Comparison of ENCODE assay signal across 23 mouse cellular contexts in genomic region chr10:33195919-33196318, GRCm38 (mm10).
A peak's percentile ranks its signal among the peaks of the same experiment; 100 is the strongest.
DNase-seq lines count a peak whose midpoint lies in the region; ATAC-seq and TF ChIP-seq lines count a peak whose summit lies in the region.
"Had no signal": no experiment of that assay in that cellular context is flagged by ENCODE, and none has a peak within 500 bp of the region (broad histone marks: within the 10 kb centered on the region; RNA-seq: fewer than 3 reads in every experiment).

No protein-coding gene starts in this region.

- no peaks in the 10 kb centered on the region for H3K9me3 ChIP-seq in intestine, embryonic 15.5 days
- H3K9me3 ChIP-seq: forebrain, embryonic 15.5 days; heart, embryonic 10.5 days; limb, embryonic 15.5 days had no signal

- H3ac ChIP-seq in C2C12 (ENCODE audit: control insufficient read depth, insufficient read length, low read depth): no peak overlapping the region

- H3K4me3 ChIP-seq in C2C12 (ENCODE audit: insufficient read depth, poor library complexity, severe bottlenecking): no peak overlapping the region
- no peak overlapping the region for H3K4me3 ChIP-seq in left cerebral cortex, adult 2 months
- H3K4me3 ChIP-seq in intestine, embryonic 15.5 days (replicated peaks): no peak overlapping the region
- H3K4me3 ChIP-seq: forebrain, embryonic 15.5 days; heart, embryonic 10.5 days; limb, embryonic 15.5 days had no signal

- H3K79me2 ChIP-seq in C2C12 (ENCODE audit: control insufficient read depth, insufficient read depth): no peaks in the 10 kb centered on the region

- intact Hi-C loops in left cerebral cortex, adult 2 months (cut with DNase I): no loop called here
- intact Hi-C loops in left cerebral cortex, postnatal 14 days (cut with DNase I): no loop called here

- DNase-seq in 3T3-L1 (ENCODE audit: low read depth, low spot score): peak; percentile 2
- DNase-seq in R1 (ENCODE audit: low read depth, low spot score): peak; percentile 86
- peak; percentile 4 for DNase-seq in embryo, embryonic 11.5 days (ENCODE audit: low read depth, low spot score)
- no peak for DNase-seq in left cerebral cortex, adult 2 months (ENCODE audit: extremely low spot score in 1 of 2, low spot score in 2 of 2)
- DNase-seq in left cerebral cortex, postnatal 14 days (ENCODE audit: low spot score in 2 of 2): no peak
- DNase-seq: adrenal gland, postnatal 25 days; cerebellum, adult 9-10 months; gastrocnemius, postnatal 10 days; kidney, adult 9 months; kidney, postnatal 36 days; layer of hippocampus, adult 9-11 months; left cerebral cortex, postnatal 4 days; lung, embryonic 14.5 days; lung, postnatal 4 days; thymus, postnatal 25 days had no signal

- H3K4me1 ChIP-seq in intestine, embryonic 15.5 days (replicated peaks): no peaks in the 10 kb centered on the region
- H3K4me1 ChIP-seq: forebrain, embryonic 15.5 days; heart, embryonic 10.5 days; limb, embryonic 15.5 days had no signal

- TF ChIP-seq CTCF in C2C12 (IDR thresholded peaks at IDR 0.05; ENCODE audit: control insufficient read depth, insufficient read depth, insufficient read length): no peak
- no peak for TF ChIP-seq CTCF in left cerebral cortex, adult 2 months (IDR thresholded peaks at IDR 0.05)

- no peaks in the 10 kb centered on the region for H3K27me3 ChIP-seq in C2C12 (ENCODE audit: control insufficient read depth, insufficient read depth, insufficient read length)
- H3K27me3 ChIP-seq in intestine, embryonic 15.5 days (replicated peaks): no peaks in the 10 kb centered on the region
- H3K27me3 ChIP-seq: forebrain, embryonic 15.5 days; limb, embryonic 15.5 days had no signal

- no peaks in the 10 kb centered on the region for H3K79me3 ChIP-seq in C2C12 (ENCODE audit: low read depth)

- no peak overlapping the region for H3K4me2 ChIP-seq in intestine, embryonic 15.5 days (replicated peaks)
- H3K4me2 ChIP-seq: forebrain, embryonic 15.5 days; limb, embryonic 15.5 days; lung, embryonic 14.5 days had no signal

- no peak for ATAC-seq in intestine, embryonic 15.5 days
- ATAC-seq: forebrain, embryonic 15.5 days; hindbrain, embryonic 16.5 days; intestine, embryonic 16.5 days had no signal

- H3K9ac ChIP-seq in intestine, embryonic 15.5 days: no peak overlapping the region
- H3K9ac ChIP-seq: forebrain, embryonic 15.5 days; limb, embryonic 15.5 days; liver, embryonic 14.5 days; lung, embryonic 14.5 days had no signal

- no peaks in the 10 kb centered on the region for H3K36me3 ChIP-seq in C2C12 (ENCODE audit: control insufficient read depth, insufficient read depth)
- H3K36me3 ChIP-seq in intestine, embryonic 15.5 days: no peaks in the 10 kb centered on the region
- H3K36me3 ChIP-seq: forebrain, embryonic 15.5 days; heart, embryonic 10.5 days; limb, embryonic 15.5 days had no signal

- 36% methylated on average over 1 of the region's 1 CpGs for WGBS in intestine, embryonic 15.5 days

- no peak overlapping the region for H3K27ac ChIP-seq in left cerebral cortex, adult 2 months
- H3K27ac ChIP-seq in intestine, embryonic 15.5 days: no peak overlapping the region
- H3K27ac ChIP-seq: forebrain, embryonic 15.5 days; heart, embryonic 10.5 days; limb, embryonic 15.5 days; liver, embryonic 14.5 days had no signal

TF ChIP-seq in C2C12, 6 proteins besides CTCF, POLR2A, EP300 and RAD21:
- TF ChIP-seq MYOD1 (IDR thresholded peaks at IDR 0.05; ENCODE audit: control insufficient read depth, insufficient read length, low read depth) (peak; percentile 90), CEBPB (IDR thresholded peaks at IDR 0.05; ENCODE audit: low read depth) (no peak)

Comparison
In these comparisons a context has a peak if more than half of its experiments do, and no peak if none do; other contexts are left out.
1. DNase-seq: peak in 3T3-L1 (single experiment), R1 (single experiment) and embryo, embryonic 11.5 days (single experiment); none in left cerebral cortex, adult 2 months (0 of 2) and left cerebral cortex, postnatal 14 days (0 of 2).